Mouse (Mus musculus): ENCODE data around the gene Efcab7. TPM values are rescaled to one million over a fixed set of nuclear protein-coding genes. Genes with fewer than 3 reads are reported as not detected.

The Efcab7 gene
- polyA plus RNA-seq, 1 experiment = 3.6 TPM

- TF ChIP-seq CTCF (IDR thresholded peaks at IDR 0.05; ENCODE audit: low read depth, low read length) (no peak), POLR2A (IDR thresholded peaks at IDR 0.05; ENCODE audit: borderline replicate concordance, low read depth, low read length) (no peak)
- Histone ChIP-seq H3K27ac (ENCODE audit: insufficient read depth, low read depth, low read length) (no peak overlapping the region), H3K4me3 (ENCODE audit: insufficient read depth, low read length) (no peak overlapping the region), H3K4me1 (ENCODE audit: control insufficient read depth, insufficient read depth, low read length) (peaks cover 22% of the 10 kb centered on the region)
These were observed 99.5 kb downstream of the Efcab7 start for GRCm38 (mm10) chr4:99928521-99928920.

GRCm38 (mm10) chr4:99929149-99929612 is 100.2 kb downstream of the Efcab7 start, which contains the start of gene Pgm1:
TSS of gene Pgm1 (plus strand) at chr4:99929414.
- Histone ChIP-seq H3K4me1 (ENCODE audit: control insufficient read depth, insufficient read depth, low read length) (peaks cover 28% of the 10 kb centered on the region), H3K27ac (ENCODE audit: insufficient read depth, low read depth, low read length) (peak within 1 kb of the TSS; percentile 77), H3K4me3 (ENCODE audit: insufficient read depth, low read length) (peak within 1 kb of the TSS; percentile 90)
- TF ChIP-seq CTCF (IDR thresholded peaks at IDR 0.05; ENCODE audit: low read depth, low read length) = no peak
- TF ChIP-seq POLR2A (IDR thresholded peaks at IDR 0.05; ENCODE audit: borderline replicate concordance, low read depth, low read length) = no peak

- peaks cover 29% of the 10 kb centered on the region for H3K4me1 ChIP-seq (ENCODE audit: control insufficient read depth, insufficient read depth, low read length)
- H3K4me3 ChIP-seq (ENCODE audit: insufficient read depth, low read length) = peak within 1 kb of the TSS; percentile 90
- no peak for TF ChIP-seq POLR2A (IDR thresholded peaks at IDR 0.05; ENCODE audit: borderline replicate concordance, low read depth, low read length)
- TF ChIP-seq CTCF (IDR thresholded peaks at IDR 0.05; ENCODE audit: low read depth, low read length) = no peak
- H3K27ac ChIP-seq (ENCODE audit: insufficient read depth, low read depth, low read length) = peak within 1 kb of the TSS; percentile 77
These were observed 100.9 kb downstream of the Efcab7 start, which contains the start of gene Itgb3bp for GRCm38 (mm10) chr4:99929613-99930517. TSS of gene Itgb3bp (minus strand) at chr4:99929813.

- TF ChIP-seq POLR2A (IDR thresholded peaks at IDR 0.05; ENCODE audit: borderline replicate concordance, low read depth, low read length) = no peak
- no peak for TF ChIP-seq CTCF (IDR thresholded peaks at IDR 0.05; ENCODE audit: low read depth, low read length)
- peak overlapping the region; percentile 90 for H3K4me3 ChIP-seq (ENCODE audit: insufficient read depth, low read length)
- no peak overlapping the region for H3K27ac ChIP-seq (ENCODE audit: insufficient read depth, low read depth, low read length)
- peaks cover 32% of the 10 kb centered on the region for H3K4me1 ChIP-seq (ENCODE audit: control insufficient read depth, insufficient read depth, low read length)
These were observed 101.7 kb downstream of the Efcab7 start for GRCm38 (mm10) chr4:99930518-99931239.

GRCm38 (mm10) chr4:99931240-99931580 is 102.2 kb downstream of the Efcab7 start:
- Histone ChIP-seq H3K4me3 (ENCODE audit: insufficient read depth, low read length) (no peak overlapping the region), H3K4me1 (ENCODE audit: control insufficient read depth, insufficient read depth, low read length) (peaks cover 33% of the 10 kb centered on the region), H3K27ac (ENCODE audit: insufficient read depth, low read depth, low read length) (no peak overlapping the region)
- TF ChIP-seq POLR2A (IDR thresholded peaks at IDR 0.05; ENCODE audit: borderline replicate concordance, low read depth, low read length) (no peak), CTCF (IDR thresholded peaks at IDR 0.05; ENCODE audit: low read depth, low read length) (no peak)

GRCm38 (mm10) chr4:99931807-99932206 is 102.8 kb downstream of the Efcab7 start:
- H3K4me1 ChIP-seq (ENCODE audit: control insufficient read depth, insufficient read depth, low read length) = peaks cover 36% of the 10 kb centered on the region
- TF ChIP-seq CTCF (IDR thresholded peaks at IDR 0.05; ENCODE audit: low read depth, low read length) (no peak), POLR2A (IDR thresholded peaks at IDR 0.05; ENCODE audit: borderline replicate concordance, low read depth, low read length) (no peak)
- no peak overlapping the region for H3K27ac ChIP-seq (ENCODE audit: insufficient read depth, low read depth, low read length)
- H3K4me3 ChIP-seq (ENCODE audit: insufficient read depth, low read length) = no peak overlapping the region

GRCm38 (mm10) chr4:99934859-99935258 is 105.9 kb downstream of the Efcab7 start:
- H3K27ac ChIP-seq (ENCODE audit: insufficient read depth, low read depth, low read length) = no peak overlapping the region
- peaks cover 48% of the 10 kb centered on the region for H3K4me1 ChIP-seq (ENCODE audit: control insufficient read depth, insufficient read depth, low read length)
- TF ChIP-seq POLR2A (IDR thresholded peaks at IDR 0.05; ENCODE audit: borderline replicate concordance, low read depth, low read length) (no peak), CTCF (IDR thresholded peaks at IDR 0.05; ENCODE audit: low read depth, low read length) (no peak)
- no peak overlapping the region for H3K4me3 ChIP-seq (ENCODE audit: insufficient read depth, low read length)

GRCm38 (mm10) chr4:99936278-99936677 is 107.3 kb downstream of the Efcab7 start:
- no peak overlapping the region for H3K4me3 ChIP-seq (ENCODE audit: insufficient read depth, low read length)
- no peak overlapping the region for H3K27ac ChIP-seq (ENCODE audit: insufficient read depth, low read depth, low read length)
- H3K4me1 ChIP-seq (ENCODE audit: control insufficient read depth, insufficient read depth, low read length) = peaks cover 47% of the 10 kb centered on the region
- no peak for TF ChIP-seq POLR2A (IDR thresholded peaks at IDR 0.05; ENCODE audit: borderline replicate concordance, low read depth, low read length)
- TF ChIP-seq CTCF (IDR thresholded peaks at IDR 0.05; ENCODE audit: low read depth, low read length) = no peak

- Histone ChIP-seq H3K27ac (ENCODE audit: insufficient read depth, low read depth, low read length) (0 out of 2 replicates have a peak overlapping the region, but pooled peaks have one; percentile 18), H3K4me1 (ENCODE audit: control insufficient read depth, insufficient read depth, low read length) (peaks cover 31% of the 10 kb centered on the region), H3K4me3 (ENCODE audit: insufficient read depth, low read length) (no peak overlapping the region)
- TF ChIP-seq CTCF (IDR thresholded peaks at IDR 0.05; ENCODE audit: low read depth, low read length) = no peak
- no peak for TF ChIP-seq POLR2A (IDR thresholded peaks at IDR 0.05; ENCODE audit: borderline replicate concordance, low read depth, low read length)
These were observed 110.9 kb downstream of the Efcab7 start for GRCm38 (mm10) chr4:99939711-99940505.

Measured in bone marrow macrophage, adult 2 months (primary cell).